Mouse (Mus musculus) olfactory bulb, adult 2 months (tissue): ENCODE measurements at regions not wholly inside any gene's neighbourhood (a gene's known extent, or its start where the extent isn't known, plus 50 kb on each side); places are given as distances from the start of the nearest gene placed in this dataset.

Experiments used
- CTCF ChIP-seq: fragments of 200-500 bp; IDR thresholded peaks from 2 replicates; pipeline ENCODE4 v1.5.1; 2012; ENCODE audit warnings: low read depth, mild to moderate bottlenecking, low read length, moderate library complexity; ENCODE audit not compliant: insufficient read depth
- POLR2A ChIP-seq: fragments of 200-500 bp; IDR thresholded peaks from 2 replicates; pipeline ENCODE4 v1.6.1; 2012; ENCODE audit warnings: mild to moderate bottlenecking, low read depth, low read length, moderate library complexity; ENCODE audit not compliant: insufficient read depth

GRCm38 (mm10) chr15:27321915-27322665 lies 144.4 kb upstream of the Ank start:
- TF ChIP-seq CTCF, result no peak
- no peak for TF ChIP-seq POLR2A
